Mouse (Mus musculus) embryonic facial prominence, embryonic 13.5 days (tissue): ENCODE data around the gene Pde1c. TPM values are rescaled to one million over a fixed set of nuclear protein-coding genes. Genes with fewer than 3 reads are reported as not detected.

Source experiments
- ATAC-seq: fragments of 200-750 bp; cut with Nextera tagmentation; 2 replicates; pipeline ENCODE4 v1.8.0; 2017; ENCODE audit warnings: low read depth; ENCODE audit not compliant: insufficient number of reproducible peaks, insufficient read depth, low FRiP score, low TSS enrichment
- H3K27ac ChIP-seq: fragments of 300-500 bp; sonication (generic); 2 replicates; pipeline ENCODE4 v1.5.1; 2015; ENCODE audit warnings: moderate library complexity, mild to moderate bottlenecking, inconsistent platforms
- H3K27me3 ChIP-seq: fragments of 300-500 bp; sonication (generic); 2 replicates; pipeline ENCODE4 v1.6.1; 2015; ENCODE audit warnings: mild to moderate bottlenecking, inconsistent platforms
- H3K36me3 ChIP-seq: fragments of 300-500 bp; sonication (generic); 2 replicates; pipeline ENCODE4 v1.6.1; 2015; ENCODE audit warnings: mild to moderate bottlenecking, inconsistent platforms
- H3K4me1 ChIP-seq: fragments of 300-500 bp; sonication (generic); 2 replicates; pipeline ENCODE4 v1.6.1; 2015; ENCODE audit warnings: inconsistent platforms
- H3K4me2 ChIP-seq: fragments of 300-500 bp; sonication (generic); 2 replicates; pipeline ENCODE4 v1.6.1; 2015; ENCODE audit warnings: moderate library complexity, mild to moderate bottlenecking, inconsistent platforms
- H3K4me3 ChIP-seq: fragments of 300-500 bp; sonication (generic); 2 replicates; pipeline ENCODE4 v1.5.1; 2015; ENCODE audit warnings: mild to moderate bottlenecking, inconsistent platforms
- H3K9ac ChIP-seq: fragments of 300-500 bp; sonication (generic); 2 replicates; pipeline ENCODE4 v1.6.1; 2015; ENCODE audit warnings: mild to moderate bottlenecking, inconsistent platforms
- H3K9me3 ChIP-seq: fragments of 300-500 bp; sonication (generic); 2 replicates; pipeline ENCODE4 v1.6.1; 2016; ENCODE audit warnings: inconsistent platforms
- WGBS: fragments of 180-500 bp; shearing (Covaris S2); methylation state at CpG from one replicate; pipeline ENCODE4 v1.1.7; 2015; ENCODE audit warnings: mixed read lengths; 5-methylcytosine and 5-hydroxymethylcytosine counted together
- polyA plus RNA-seq: library from polyadenylated mRNA; unstranded; fragments of >200 nt; fragmentation: Nextera tagmentation; extraction: Ambion mirVana; gene quantifications from 2 replicates; pipeline ENCODE4 v1.2.1, GENCODE M21; 2015

The Pde1c gene
- polyA plus RNA-seq, 1 experiment from 2014 or later, result 1.9 TPM

DNA sequence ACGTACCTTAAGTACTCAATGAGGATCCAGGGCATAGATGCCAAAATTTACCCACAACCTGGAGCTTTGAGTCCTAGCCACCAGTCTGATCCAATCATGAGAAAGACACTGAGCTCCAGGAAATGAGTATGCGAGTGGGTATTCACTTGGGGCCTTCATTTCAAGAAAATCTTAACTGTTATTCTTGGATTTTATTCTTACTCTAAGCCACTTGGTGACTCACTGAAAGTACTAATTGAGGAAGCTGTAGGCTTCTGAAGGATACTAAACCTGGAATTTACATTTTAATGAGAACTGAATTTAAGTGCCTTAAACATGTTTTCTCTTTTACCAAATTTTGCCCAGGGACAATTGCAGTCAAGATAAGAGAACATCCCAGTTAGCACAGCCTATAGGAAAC is 392.4 kb downstream of the Pde1c start:
- no peak for ATAC-seq
- Histone ChIP-seq H3K9ac (no peak overlapping the region), H3K36me3 (no peaks in the 10 kb centered on the region), H3K4me3 (no peak overlapping the region), H3K4me1 (no peaks in the 10 kb centered on the region), H3K9me3 (no peaks in the 10 kb centered on the region), H3K27me3 (no peaks in the 10 kb centered on the region), H3K4me2 (no peak overlapping the region), H3K27ac (no peak overlapping the region)
- 74% methylated on average over 2 of the region's 2 CpGs for WGBS

DNA sequence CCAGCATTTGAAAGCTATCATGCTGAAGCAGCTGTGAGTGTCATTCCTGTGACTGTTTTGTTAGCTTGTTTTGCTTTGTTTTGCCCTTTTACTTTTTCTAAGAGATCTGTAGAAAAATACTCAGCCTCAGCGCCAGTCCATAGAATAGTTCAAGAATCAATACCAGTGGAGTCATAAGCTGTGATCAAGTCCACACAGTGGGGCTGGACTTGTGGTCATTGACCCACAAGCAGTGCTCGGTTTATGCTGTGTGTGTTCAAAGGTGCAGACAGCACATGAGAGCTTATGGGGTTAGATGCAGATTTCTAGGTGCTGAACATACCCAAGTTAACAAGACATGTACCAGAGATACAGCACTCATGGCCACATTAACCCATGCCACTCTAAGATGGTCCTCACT is 396.7 kb downstream of the Pde1c start:
- Histone ChIP-seq H3K9ac (no peak overlapping the region), H3K4me1 (no peaks in the 10 kb centered on the region), H3K27me3 (no peaks in the 10 kb centered on the region), H3K4me3 (no peak overlapping the region), H3K36me3 (no peaks in the 10 kb centered on the region), H3K4me2 (no peak overlapping the region), H3K9me3 (no peaks in the 10 kb centered on the region), H3K27ac (no peak overlapping the region)
- no peak for ATAC-seq
- 78% methylated on average over 2 of the region's 2 CpGs for WGBS

DNA sequence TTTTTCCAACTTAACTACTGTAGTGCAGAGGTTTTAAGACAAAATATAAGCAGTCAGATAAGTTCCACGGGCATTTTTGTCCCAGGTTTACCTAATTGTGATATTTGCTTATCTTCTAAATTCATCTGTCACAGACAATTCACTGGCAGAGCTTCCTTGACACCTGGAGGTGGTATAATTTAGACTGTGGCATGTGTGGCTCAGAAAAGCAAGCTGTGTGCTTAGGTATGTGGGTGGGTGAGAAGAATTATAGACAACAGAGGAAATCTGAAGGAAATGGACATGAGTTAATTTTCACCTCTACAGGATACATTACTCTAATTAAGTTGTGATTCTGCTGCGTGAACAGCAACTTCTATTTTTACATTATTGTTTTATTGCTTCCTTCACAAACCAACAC is 400.2 kb downstream of the Pde1c start:
- no peak overlapping the region for H3K9ac ChIP-seq
- H3K4me1 ChIP-seq, result no peaks in the 10 kb centered on the region
- H3K4me2 ChIP-seq, result no peak overlapping the region
- WGBS, result 73% methylated on average over 2 of the region's 2 CpGs
- no peak for ATAC-seq
- no peaks in the 10 kb centered on the region for H3K9me3 ChIP-seq
- no peak overlapping the region for H3K27ac ChIP-seq
- H3K36me3 ChIP-seq, result no peaks in the 10 kb centered on the region
- H3K4me3 ChIP-seq, result no peak overlapping the region
- H3K27me3 ChIP-seq, result no peaks in the 10 kb centered on the region

DNA sequence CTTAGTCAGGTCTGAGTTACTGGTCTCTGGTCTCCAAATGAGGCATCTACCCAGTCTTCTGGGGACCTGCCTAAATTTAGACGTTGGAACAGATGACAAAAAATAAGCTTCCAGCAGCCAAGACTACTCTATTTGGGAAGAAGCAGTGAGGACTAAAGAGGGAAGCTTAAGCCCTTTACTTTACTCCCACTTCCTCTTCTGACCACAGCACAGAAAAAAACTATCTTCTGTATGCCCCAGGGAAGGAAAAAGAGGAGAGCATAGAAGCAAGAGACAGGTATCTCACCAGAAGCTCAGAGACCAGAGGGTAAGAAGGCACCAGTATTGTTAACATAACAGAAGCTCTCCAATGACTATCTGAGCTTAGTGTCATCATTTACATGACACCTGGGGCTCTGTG is 410.7 kb downstream of the Pde1c start:
- WGBS, result 77% methylated on average over 1 of the region's 1 CpGs
- Histone ChIP-seq H3K27ac (no peak overlapping the region), H3K4me3 (no peak overlapping the region), H3K9ac (no peak overlapping the region), H3K36me3 (no peaks in the 10 kb centered on the region), H3K4me1 (no peaks in the 10 kb centered on the region), H3K27me3 (no peaks in the 10 kb centered on the region), H3K9me3 (no peaks in the 10 kb centered on the region), H3K4me2 (no peak overlapping the region)
- no peak for ATAC-seq

DNA sequence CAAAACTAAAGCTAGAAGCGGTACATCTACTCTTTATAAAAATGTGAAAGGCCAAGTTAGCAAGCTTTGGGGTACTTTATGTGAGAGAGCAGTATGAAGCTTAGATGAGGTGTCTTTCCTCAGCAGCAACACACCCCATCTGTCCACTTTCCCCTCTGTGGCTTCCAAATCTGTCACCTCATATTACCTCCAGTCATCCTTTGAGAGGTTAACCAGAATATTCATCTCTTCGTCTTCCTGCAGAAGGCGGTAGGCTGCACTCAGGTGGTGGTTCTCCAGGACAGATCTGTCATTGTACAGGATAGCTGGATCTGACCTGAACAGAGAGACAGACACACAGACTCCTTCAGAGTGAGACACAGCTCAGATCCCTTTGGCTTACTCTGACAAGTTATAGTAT is 412.1 kb downstream of the Pde1c start:
- 91% methylated on average over 3 of the region's 3 CpGs for WGBS
- no peaks in the 10 kb centered on the region for H3K4me1 ChIP-seq
- no peaks in the 10 kb centered on the region for H3K36me3 ChIP-seq
- no peaks in the 10 kb centered on the region for H3K9me3 ChIP-seq
- no peak overlapping the region for H3K9ac ChIP-seq
- H3K4me2 ChIP-seq, result no peak overlapping the region
- no peak overlapping the region for H3K27ac ChIP-seq
- no peaks in the 10 kb centered on the region for H3K27me3 ChIP-seq
- H3K4me3 ChIP-seq, result no peak overlapping the region
- ATAC-seq, result no peak

DNA sequence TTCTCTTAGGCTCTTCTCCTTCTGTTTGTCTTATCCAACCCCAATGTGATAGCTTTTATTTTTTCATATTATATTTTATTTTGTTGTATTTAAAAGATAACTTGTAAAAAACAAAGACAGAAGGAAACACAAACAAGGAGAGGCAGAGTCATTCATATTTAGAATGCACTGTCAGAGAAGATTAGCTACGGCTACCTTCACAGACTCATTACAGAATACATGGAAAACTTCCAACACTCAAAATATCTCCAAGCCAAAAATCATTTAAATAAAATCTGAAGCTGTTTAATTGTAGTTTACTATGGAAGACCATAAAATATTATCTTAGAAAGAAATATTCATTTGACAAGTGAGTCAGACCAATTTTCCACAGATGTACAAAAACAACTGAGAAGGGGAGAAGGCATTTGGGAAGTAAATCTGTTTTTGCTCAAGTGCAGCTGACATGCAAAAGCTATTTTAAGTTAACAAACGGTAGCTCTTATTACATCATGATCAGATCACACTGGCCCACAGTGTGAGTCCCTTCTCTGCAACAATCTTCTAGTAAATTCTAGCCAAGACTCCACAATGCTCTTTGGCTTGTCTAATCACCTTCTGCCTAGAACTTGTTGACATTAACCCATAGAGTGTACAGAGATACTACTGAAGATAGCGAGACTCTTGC is 438.3 kb downstream of the Pde1c start:
- 52% methylated on average over 3 of the region's 3 CpGs for WGBS
- H3K9ac ChIP-seq, result no peak overlapping the region
- H3K9me3 ChIP-seq, result no peaks in the 10 kb centered on the region
- H3K27ac ChIP-seq, result no peak overlapping the region
- no peaks in the 10 kb centered on the region for H3K27me3 ChIP-seq
- H3K36me3 ChIP-seq, result no peaks in the 10 kb centered on the region
- ATAC-seq, result no peak
- no peaks in the 10 kb centered on the region for H3K4me1 ChIP-seq
- H3K4me3 ChIP-seq, result no peak overlapping the region
- H3K4me2 ChIP-seq, result no peak overlapping the region

DNA sequence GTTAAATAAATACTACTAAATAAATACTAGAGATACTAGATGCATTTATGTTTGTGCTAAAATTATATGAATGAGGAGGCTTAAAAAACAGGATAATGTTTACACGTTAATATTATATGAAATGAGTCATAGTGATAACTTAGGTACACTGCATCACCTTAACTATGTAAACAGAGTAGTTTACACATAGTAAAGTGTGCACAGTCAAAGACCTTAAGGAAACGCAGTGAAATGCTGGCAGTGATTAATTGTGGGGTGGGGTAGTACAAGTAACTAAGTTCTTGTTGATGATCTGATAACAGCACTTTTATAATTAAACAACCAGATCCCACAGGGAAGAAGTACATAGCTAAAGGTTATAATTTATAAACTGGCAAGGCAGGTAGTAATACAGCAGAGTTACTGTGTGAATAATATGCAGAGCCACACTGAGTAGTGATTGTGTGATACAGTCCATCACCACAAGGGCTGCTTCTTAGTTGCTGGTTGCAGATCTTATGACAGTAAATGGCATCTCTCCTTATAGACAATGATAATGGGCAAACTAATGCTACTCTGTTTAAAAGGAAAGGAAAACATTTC is 469.3 kb downstream of the Pde1c start:
- Histone ChIP-seq H3K4me2 (no peak overlapping the region), H3K27ac (no peak overlapping the region), H3K9ac (no peak overlapping the region), H3K27me3 (no peaks in the 10 kb centered on the region), H3K4me3 (no peak overlapping the region), H3K4me1 (no peaks in the 10 kb centered on the region), H3K9me3 (0 out of 2 replicates have a peak, but pooled peaks cover 5% of the 10 kb centered on the region), H3K36me3 (no peaks in the 10 kb centered on the region)
- ATAC-seq, result no peak
- 83% methylated on average over 2 of the region's 2 CpGs for WGBS

DNA sequence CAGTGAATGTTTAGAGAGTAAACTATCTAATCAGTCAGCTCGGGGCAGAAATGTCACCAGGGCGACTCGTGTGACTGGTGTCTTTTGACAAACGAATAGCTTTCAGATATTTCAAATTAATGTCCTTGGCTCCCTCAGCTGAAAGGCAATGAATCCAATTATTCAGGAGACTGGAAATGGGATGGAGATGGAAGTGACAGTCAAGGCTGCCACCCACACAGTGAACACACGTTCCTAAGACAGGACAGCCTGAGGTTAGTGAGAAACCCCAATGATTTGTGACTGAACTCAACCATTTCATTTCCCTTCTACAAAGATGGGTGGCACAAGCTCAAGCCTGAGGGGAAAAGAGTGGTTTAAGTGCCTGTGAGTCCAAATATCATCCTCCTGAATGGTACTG is 470.5 kb downstream of the Pde1c start:
- Histone ChIP-seq H3K9me3 (0 out of 2 replicates have a peak, but pooled peaks cover 5% of the 10 kb centered on the region), H3K27me3 (no peaks in the 10 kb centered on the region), H3K9ac (no peak overlapping the region), H3K4me2 (no peak overlapping the region), H3K27ac (no peak overlapping the region), H3K4me1 (no peaks in the 10 kb centered on the region), H3K4me3 (no peak overlapping the region), H3K36me3 (no peaks in the 10 kb centered on the region)
- WGBS, result 74% methylated on average over 5 of the region's 5 CpGs
- ATAC-seq, result no peak

DNA sequence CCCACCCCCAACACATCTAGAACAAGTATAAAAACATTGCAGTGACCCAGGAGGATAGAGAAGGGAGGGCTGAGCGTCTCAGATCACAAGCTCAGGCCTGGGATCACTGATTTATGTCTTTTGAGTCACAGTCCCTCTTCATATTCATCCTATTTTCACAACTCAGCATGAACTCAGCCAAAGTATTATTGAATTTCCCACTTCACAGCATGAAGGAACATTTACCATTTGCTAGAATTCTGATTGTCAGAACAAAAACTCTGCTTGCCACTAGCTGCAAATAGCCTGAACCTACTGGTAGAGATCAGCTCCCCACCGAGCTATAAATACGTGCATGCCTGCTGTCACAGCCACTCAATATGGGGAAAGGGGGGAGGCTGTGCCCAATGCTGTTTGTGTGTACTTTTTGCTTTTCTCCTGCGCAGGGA is 492.5 kb downstream of the Pde1c start:
- Histone ChIP-seq H3K4me2 (no peak overlapping the region), H3K27me3 (no peaks in the 10 kb centered on the region), H3K4me3 (no peak overlapping the region), H3K4me1 (no peaks in the 10 kb centered on the region), H3K9me3 (no peaks in the 10 kb centered on the region), H3K27ac (no peak overlapping the region), H3K9ac (no peak overlapping the region), H3K36me3 (no peaks in the 10 kb centered on the region)
- ATAC-seq, result no peak
- WGBS, result 58% methylated on average over 4 of the region's 4 CpGs

DNA sequence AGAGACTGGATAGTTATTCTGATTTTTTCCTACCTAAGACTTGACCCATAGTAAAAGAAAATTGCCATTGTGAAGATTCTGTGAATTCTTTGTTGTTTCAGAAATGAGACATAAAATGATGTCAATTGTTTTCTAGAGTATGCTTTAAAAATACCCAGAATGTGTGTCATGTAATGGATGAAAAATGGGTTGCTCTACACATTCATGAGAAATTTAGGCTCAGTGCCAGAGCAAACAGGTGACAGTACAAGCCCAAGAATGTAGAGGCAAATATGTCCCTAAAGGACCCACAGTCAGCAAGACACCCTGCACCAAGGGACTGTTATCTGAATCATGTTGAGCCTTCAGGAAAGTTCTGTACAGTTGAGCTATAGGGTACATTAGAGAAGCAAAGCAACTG is 500.4 kb downstream of the Pde1c start:
- Histone ChIP-seq H3K27me3 (no peaks in the 10 kb centered on the region), H3K4me3 (no peak overlapping the region), H3K4me1 (no peaks in the 10 kb centered on the region), H3K9ac (no peak overlapping the region), H3K36me3 (no peaks in the 10 kb centered on the region), H3K9me3 (no peaks in the 10 kb centered on the region), H3K27ac (no peak overlapping the region), H3K4me2 (no peak overlapping the region)
- no peak for ATAC-seq

DNA sequence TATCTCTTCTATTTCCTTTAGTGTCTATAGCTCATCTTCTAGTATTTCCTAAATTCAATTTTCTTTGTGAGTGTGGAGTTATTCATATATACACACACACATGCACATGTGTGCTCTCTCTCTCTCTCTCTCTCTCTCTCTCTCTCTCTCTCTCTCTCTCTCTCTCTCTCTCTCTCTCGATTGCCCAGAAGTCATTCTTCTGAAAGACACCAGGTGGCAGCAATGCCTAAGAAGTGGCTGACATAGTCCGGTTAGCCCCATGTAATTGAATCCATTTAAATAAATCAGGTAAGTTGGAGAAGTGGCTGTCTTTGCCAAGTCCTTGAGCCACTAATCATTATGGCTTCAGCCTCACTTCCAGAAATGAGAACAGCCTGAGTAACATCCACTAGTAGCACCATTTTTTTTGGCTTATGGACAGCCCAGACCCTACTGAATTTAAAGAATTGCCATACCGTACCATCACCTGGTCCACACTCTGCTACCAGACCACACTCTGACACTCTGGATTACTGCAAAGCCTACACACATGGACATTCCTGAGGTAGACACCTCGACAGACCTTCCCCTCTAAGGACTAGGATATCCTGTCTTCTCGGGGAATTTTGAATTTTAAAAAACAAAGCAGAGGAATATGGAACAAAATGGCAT is 502.1 kb downstream of the Pde1c start:
- Histone ChIP-seq H3K4me2 (no peak overlapping the region), H3K9me3 (no peaks in the 10 kb centered on the region), H3K4me3 (no peak overlapping the region), H3K4me1 (no peaks in the 10 kb centered on the region), H3K27me3 (no peaks in the 10 kb centered on the region), H3K9ac (no peak overlapping the region), H3K27ac (no peak overlapping the region), H3K36me3 (no peaks in the 10 kb centered on the region)
- no peak for ATAC-seq
- 42% methylated on average over 5 of the region's 5 CpGs for WGBS

DNA sequence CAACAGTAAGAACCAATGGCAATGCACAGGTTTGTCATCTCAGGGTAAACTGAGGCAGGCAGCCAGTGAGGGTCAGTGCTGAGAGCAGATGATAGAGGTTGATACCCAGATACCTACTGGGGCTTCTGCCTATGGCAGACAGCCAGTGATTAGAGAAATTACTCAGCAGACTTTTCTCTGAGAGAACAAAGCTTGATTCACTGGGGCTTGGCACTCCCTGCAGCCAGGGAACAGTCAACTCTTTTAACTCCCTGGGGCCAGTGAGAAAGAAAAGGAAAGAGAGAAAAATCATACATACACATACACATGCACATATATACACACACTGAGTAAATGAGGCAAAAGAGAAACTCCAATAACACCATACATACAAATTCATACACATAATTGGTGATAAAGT is 505.2 kb downstream of the Pde1c start:
- Histone ChIP-seq H3K4me1 (no peaks in the 10 kb centered on the region), H3K9me3 (no peaks in the 10 kb centered on the region), H3K36me3 (no peaks in the 10 kb centered on the region), H3K27me3 (no peaks in the 10 kb centered on the region), H3K4me3 (no peak overlapping the region), H3K9ac (no peak overlapping the region), H3K4me2 (no peak overlapping the region), H3K27ac (no peak overlapping the region)
- no peak for ATAC-seq
